Mouse (Mus musculus) MEL (cell line): Measurements from ENCODE around the gene Ppp2r5a. TPM values are rescaled to one million over a fixed set of nuclear protein-coding genes. Genes with fewer than 3 reads are reported as not detected.
A peak's percentile ranks its signal among the peaks of the same experiment; 100 is the strongest.

Experiments used
- DNase-seq: peaks from one replicate; pipeline ENCODE4 v3.0.0; 2011; ENCODE audit warnings: low read depth, low spot score
- H3K27ac ChIP-seq: 2 replicates; pipeline ENCODE4 v1.5.1; 2012; ENCODE audit warnings: low read depth, mild to moderate bottlenecking, control low read depth, low read length, moderate library complexity; ENCODE audit not compliant: control insufficient read depth
- H3K27me3 ChIP-seq, 2 experiments: fragments of 150-350 bp in 1 of 2; sonication (generic) in 1 of 2; 2 replicates each; pipeline ENCODE4 v1.6.1; 2012; ENCODE audit warnings: low read length in 2 of 2, mild to moderate bottlenecking in 2 of 2, improper control_type of control experiment in 1 of 2, moderate library complexity in 1 of 2; ENCODE audit not compliant: insufficient read depth in 2 of 2, control insufficient read depth in 1 of 2
- H3K36me3 ChIP-seq, 2 experiments: 2 replicates each; pipeline ENCODE4 v1.6.1; 2012 to 2014; ENCODE audit warnings: low read length in 2 of 2, improper control_type of control experiment in 1 of 2, inconsistent platforms in 1 of 2, mild to moderate bottlenecking in 1 of 2; ENCODE audit not compliant: insufficient read depth in 2 of 2, control insufficient read depth in 1 of 2
- H3K4me1 ChIP-seq, 2 experiments: fragments of 150-350 bp in 1 of 2; sonication (generic) in 1 of 2; 2 replicates each; pipeline ENCODE4 v1.6.1; 2012; ENCODE audit warnings: low read length in 2 of 2, improper control_type of control experiment in 1 of 2, mild to moderate bottlenecking in 1 of 2; ENCODE audit not compliant: insufficient read depth in 2 of 2, control insufficient read depth in 1 of 2
- H3K4me3 ChIP-seq, 2 experiments: fragments of 150-350 bp in 1 of 2; sonication (generic) in 1 of 2; 2 replicates each; pipeline ENCODE4 v1.5.1; 2012; ENCODE audit warnings: low read depth in 2 of 2, low read length in 2 of 2, mild to moderate bottlenecking in 2 of 2, moderate library complexity in 2 of 2, control low read depth in 1 of 2, improper control_type of control experiment in 1 of 2; ENCODE audit not compliant: control insufficient read depth in 1 of 2, insufficient read depth in 1 of 2
- H3K79me2 ChIP-seq: 2 replicates; pipeline ENCODE4 v1.6.1; 2012; ENCODE audit warnings: mild to moderate bottlenecking, low read length, moderate library complexity; ENCODE audit not compliant: control insufficient read depth, poor library complexity, insufficient read depth
- H3K9ac ChIP-seq: 2 replicates; pipeline ENCODE4 v1.6.1; 2012; ENCODE audit warnings: low read depth, mild to moderate bottlenecking, control low read depth, low read length, moderate library complexity; ENCODE audit not compliant: control insufficient read depth, poor library complexity, severe bottlenecking
- H3K9me3 ChIP-seq: fragments of 150-350 bp; sonication (generic); replicated peaks from 2 replicates; pipeline ENCODE4 v1.6.1; 2012; ENCODE audit warnings: mild to moderate bottlenecking, low read length, improper control_type of control experiment, moderate library complexity; ENCODE audit not compliant: insufficient read depth
- BHLHE40 ChIP-seq: IDR thresholded peaks from 2 replicates; pipeline ENCODE4 v1.6.1; 2012; ENCODE audit warnings: low read depth, mild to moderate bottlenecking, inconsistent platforms, low read length, improper control_type of control experiment, borderline replicate concordance
- CHD1 ChIP-seq: IDR thresholded peaks from 2 replicates; pipeline ENCODE4 v1.6.1; 2012; ENCODE audit warnings: low read depth, mild to moderate bottlenecking, inconsistent platforms, low read length, improper control_type of control experiment
- EP300 ChIP-seq, 2 experiments: IDR thresholded peaks; 2 replicates each; pipeline ENCODE4 v1.6.1; 2011; ENCODE audit warnings: improper control_type of control experiment in 2 of 2, low read length in 2 of 2, low read depth in 1 of 2, mild to moderate bottlenecking in 1 of 2
- ETS1 ChIP-seq: IDR thresholded peaks from 2 replicates; pipeline ENCODE4 v1.6.1; 2012; ENCODE audit warnings: low read depth, mild to moderate bottlenecking, inconsistent platforms, low read length, improper control_type of control experiment, moderate library complexity
- GATA1 ChIP-seq: IDR thresholded peaks from 2 replicates; pipeline ENCODE4 v1.6.1; 2011; ENCODE audit warnings: low read depth, low read length, improper control_type of control experiment
- JUND ChIP-seq: IDR thresholded peaks from 2 replicates; pipeline ENCODE4 v1.6.1; 2011; ENCODE audit warnings: low read depth, mild to moderate bottlenecking, improper control_type of control experiment, low read length
- KAT2A ChIP-seq: conservative IDR thresholded peaks from 2 replicates; pipeline ENCODE4 v1.6.1; 2012; ENCODE audit warnings: low read depth, low read length, improper control_type of control experiment, inconsistent platforms
- MAX ChIP-seq: IDR thresholded peaks from 2 replicates; pipeline ENCODE4 v1.6.1; 2011; ENCODE audit warnings: low read length, improper control_type of control experiment
- MAZ ChIP-seq: IDR thresholded peaks from 2 replicates; pipeline ENCODE4 v1.6.1; 2012; ENCODE audit warnings: low read depth, mild to moderate bottlenecking, inconsistent platforms, low read length, improper control_type of control experiment
- MEF2A ChIP-seq: IDR thresholded peaks from 2 replicates; pipeline ENCODE4 v1.6.1; 2014; ENCODE audit warnings: low read depth, mild to moderate bottlenecking, inconsistent platforms, low read length, improper control_type of control experiment; ENCODE audit not compliant: poor library complexity, insufficient replicate concordance, severe bottlenecking; ENCODE audit errors: extremely low read depth
- MXI1 ChIP-seq: IDR thresholded peaks from 2 replicates; pipeline ENCODE4 v1.6.1; 2011; ENCODE audit warnings: mild to moderate bottlenecking, low read depth, low read length, improper control_type of control experiment
- NELFE ChIP-seq: IDR thresholded peaks from 2 replicates; pipeline ENCODE4 v1.6.1; 2011; ENCODE audit warnings: low read depth, low read length, improper control_type of control experiment
- POLR2A ChIP-seq, 2 experiments: IDR thresholded peaks; 2 replicates each; pipeline ENCODE4 v1.6.1; 2011 to 2012; ENCODE audit warnings: low read length in 2 of 2, mild to moderate bottlenecking in 2 of 2, control low read depth in 1 of 2, improper control_type of control experiment in 1 of 2, low read depth in 1 of 2, moderate library complexity in 1 of 2; ENCODE audit not compliant: control insufficient read depth in 1 of 2, insufficient read depth in 1 of 2, poor library complexity in 1 of 2
- SIN3A ChIP-seq: IDR thresholded peaks from 2 replicates; pipeline ENCODE4 v1.6.1; 2012; ENCODE audit warnings: low read length, improper control_type of control experiment, inconsistent platforms
- SMC3 ChIP-seq: IDR thresholded peaks from 2 replicates; pipeline ENCODE4 v1.6.1; 2011; ENCODE audit warnings: low read depth, low read length, improper control_type of control experiment
- ZNF384 ChIP-seq: IDR thresholded peaks from 2 replicates; pipeline ENCODE4 v1.6.1; 2012; ENCODE audit warnings: low read depth, mild to moderate bottlenecking, inconsistent platforms, low read length, improper control_type of control experiment
- polyA plus RNA-seq, 2 experiments: library from polyadenylated mRNA; stranded (reverse) in 1 of 2; unstranded in 1 of 2; fragments of >175 nt in 1 of 2; fragments of >200 nt in 1 of 2; gene quantifications; 2 replicates each; pipeline versions ENCODE4 v1.2.1 to v1.2.4; 2012; ENCODE audit warnings: low replicate concordance in 2 of 2, low read depth in 1 of 2; ENCODE audit not compliant: insufficient read length in 2 of 2, insufficient read depth in 1 of 2, missing spikeins in 1 of 2
- total RNA-seq: library from RNA; depleted of rRNA; stranded (reverse); fragments of 300-350 nt; gene quantifications from 2 replicates; pipeline ENCODE4 v1.2.3, GENCODE M21; 2012

The Ppp2r5a gene
- total and polyA plus RNA-seq, 3 experiments, result 46.6 to 48.6 TPM; not detected in 1

DNA sequence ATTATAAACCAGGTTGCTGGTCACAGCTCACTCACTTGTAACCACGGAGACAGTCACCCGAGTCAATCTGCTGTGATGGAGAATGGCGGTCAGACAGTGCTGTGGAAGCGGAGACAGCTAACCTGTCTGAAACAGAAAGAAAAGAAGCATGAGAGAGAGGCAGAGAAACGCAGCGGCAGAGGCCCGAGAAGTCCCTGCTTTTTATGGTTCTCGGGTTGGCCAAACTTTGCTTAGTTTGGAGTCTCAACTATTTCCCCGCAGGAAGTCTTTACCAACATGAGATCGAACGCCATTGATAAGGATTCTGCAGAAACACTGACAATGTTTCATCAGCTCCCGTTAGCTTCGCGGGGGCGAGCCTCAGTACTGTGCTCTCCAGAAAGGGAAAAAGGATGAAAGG, 29.0 kb upstream of the Ppp2r5a start:
- Histone ChIP-seq H3K27ac (peak overlapping the region; percentile 88), H3K79me2 (no peaks in the 10 kb centered on the region; the same call in 1 of the 2 replicates), H3K4me1 (peaks cover 26 to 29% of the 10 kb centered on the region in 2 experiments), H3K9me3 (no peaks in the 10 kb centered on the region), H3K9ac (peak overlapping the region; percentile 79), H3K4me3 (peak overlapping the region; percentile 66 to 98), H3K27me3 (no peaks in the 10 kb centered on the region), H3K36me3 (peaks cover 0 to 20% of the 10 kb centered on the region in 2 experiments; a peak in 2 of 4 replicates)
- peak; percentile 76 for DNase-seq
- TF ChIP-seq SMC3, result no peak
- no peak; a peak in 1 of 4 replicates for TF ChIP-seq POLR2A (IDR thresholded peaks at IDR 0.05; ENCODE audit: control insufficient read depth in 1 of 2, insufficient read depth in 1 of 2, low read depth in 1 of 2, low read length in 2 of 2, poor library complexity in 1 of 2)
- peak; percentile 82 for TF ChIP-seq GATA1
- TF ChIP-seq SIN3A, result peak; percentile 40; the same call in 1 of the 2 replicates
- TF ChIP-seq KAT2A, result peak; percentile 10; the same call in 1 of the 2 replicates
- 0 out of 2 replicates have a peak, but pooled peaks have one; percentile 21 for TF ChIP-seq MXI1
- TF ChIP-seq EP300 (IDR thresholded peaks at IDR 0.05; ENCODE audit: low read depth in 1 of 2, low read length in 2 of 2), result peak in 1 of 2 experiments; percentile 75; a peak in 2 of 4 replicates

DNA sequence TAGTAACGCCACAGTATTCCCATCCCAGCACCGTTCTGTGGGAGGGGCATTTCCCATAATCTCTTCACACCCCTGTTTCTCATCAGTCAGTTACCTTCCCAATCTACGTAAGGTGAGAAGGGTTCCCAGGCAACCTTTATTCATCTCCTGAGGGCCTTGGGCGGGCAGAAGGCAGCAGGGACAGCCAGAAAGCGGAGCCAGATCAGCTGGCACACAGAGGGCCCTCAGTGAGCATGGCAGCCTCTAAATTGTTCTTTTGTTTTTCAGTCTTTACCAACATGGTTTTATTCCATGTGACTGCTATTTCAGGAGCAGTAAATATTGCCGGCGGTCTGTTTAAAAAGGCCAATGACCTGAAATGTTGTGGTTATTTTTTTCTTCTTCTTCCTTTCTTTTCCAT, 27.0 kb upstream of the Ppp2r5a start:
- Histone ChIP-seq H3K4me3 (no peak overlapping the region), H3K79me2 (no peaks in the 10 kb centered on the region; the same call in 1 of the 2 replicates), H3K27me3 (no peaks in the 10 kb centered on the region), H3K36me3 (peaks cover 0 to 10% of the 10 kb centered on the region in 2 experiments; a peak in 2 of 4 replicates), H3K4me1 (peaks cover 17 to 19% of the 10 kb centered on the region in 2 experiments; a peak in 3 of 4 replicates), H3K9me3 (no peaks in the 10 kb centered on the region), H3K9ac (no peak overlapping the region), H3K27ac (no peak overlapping the region)
- no peak for TF ChIP-seq MAZ
- TF ChIP-seq MAX, result no peak
- no peak for TF ChIP-seq JUND
- no peak for TF ChIP-seq ETS1
- no peak for TF ChIP-seq BHLHE40
- no peak for TF ChIP-seq NELFE
- TF ChIP-seq SMC3, result no peak
- DNase-seq, result no peak

DNA sequence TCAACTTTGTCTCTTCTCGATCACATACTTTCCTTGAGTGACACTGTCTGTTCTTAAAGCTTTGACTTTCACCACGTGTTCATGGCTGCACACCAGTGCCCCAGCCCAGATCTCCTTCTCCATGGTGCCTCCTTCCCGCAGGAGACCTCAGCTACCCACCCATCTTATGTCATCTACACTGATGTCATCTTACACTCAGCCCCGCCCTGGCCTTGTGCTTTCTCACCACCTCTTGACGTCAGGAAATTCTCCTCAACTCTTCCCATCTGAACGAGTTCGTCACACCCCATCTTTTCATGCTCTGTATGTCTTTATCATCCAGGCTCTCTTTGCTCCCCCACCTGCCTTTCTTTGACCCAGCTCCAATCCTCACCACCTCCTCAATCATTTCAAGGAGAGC, 22.8 kb upstream of the Ppp2r5a start:
- H3K27me3 ChIP-seq, result no peaks in the 10 kb centered on the region
- no peak for DNase-seq
- peak; percentile 47; the same call in 1 of the 2 replicates for TF ChIP-seq MXI1
- no peak for TF ChIP-seq CHD1
- TF ChIP-seq ZNF384, result no peak
- TF ChIP-seq MAX, result peak; percentile 31; the same call in 1 of the 2 replicates
- no peak for TF ChIP-seq MEF2A
- TF ChIP-seq, all 39 proteins: peak for 2
- H3K36me3 ChIP-seq, result peaks cover 0 to 10% of the 10 kb centered on the region in 2 experiments; a peak in 2 of 4 replicates
- H3K27ac ChIP-seq, result no peak overlapping the region
- no peak overlapping the region for H3K9ac ChIP-seq
- H3K4me1 ChIP-seq, result peaks cover 19 to 27% of the 10 kb centered on the region in 2 experiments
- no peaks in the 10 kb centered on the region for H3K79me2 ChIP-seq
- no peaks in the 10 kb centered on the region for H3K9me3 ChIP-seq
- H3K4me3 ChIP-seq, result no peak overlapping the region; a peak in 1 of 4 replicates
